Mouse (Mus musculus) MEL (cell line): ENCODE results near the gene Ston2. TPM values are rescaled to one million over a fixed set of nuclear protein-coding genes. Genes with fewer than 3 reads are reported as not detected.

ENCODE experiments used
- DNase-seq: peaks from one replicate; pipeline ENCODE4 v3.0.0; 2011; ENCODE audit warnings: low read depth, low spot score
- H3K27ac ChIP-seq: 2 replicates; pipeline ENCODE4 v1.5.1; 2012; ENCODE audit warnings: low read depth, mild to moderate bottlenecking, control low read depth, low read length, moderate library complexity; ENCODE audit not compliant: control insufficient read depth
- H3K27me3 ChIP-seq, 2 experiments: fragments of 150-350 bp in 1 of 2; sonication (generic) in 1 of 2; 2 replicates each; pipeline ENCODE4 v1.6.1; 2012; ENCODE audit warnings: low read length in 2 of 2, mild to moderate bottlenecking in 2 of 2, improper control_type of control experiment in 1 of 2, moderate library complexity in 1 of 2; ENCODE audit not compliant: insufficient read depth in 2 of 2, control insufficient read depth in 1 of 2
- H3K36me3 ChIP-seq, 2 experiments: 2 replicates each; pipeline ENCODE4 v1.6.1; 2012 to 2014; ENCODE audit warnings: low read length in 2 of 2, improper control_type of control experiment in 1 of 2, inconsistent platforms in 1 of 2, mild to moderate bottlenecking in 1 of 2; ENCODE audit not compliant: insufficient read depth in 2 of 2, control insufficient read depth in 1 of 2
- H3K4me1 ChIP-seq, 2 experiments: fragments of 150-350 bp in 1 of 2; sonication (generic) in 1 of 2; 2 replicates each; pipeline ENCODE4 v1.6.1; 2012; ENCODE audit warnings: low read length in 2 of 2, improper control_type of control experiment in 1 of 2, mild to moderate bottlenecking in 1 of 2; ENCODE audit not compliant: insufficient read depth in 2 of 2, control insufficient read depth in 1 of 2
- H3K4me3 ChIP-seq, 2 experiments: fragments of 150-350 bp in 1 of 2; sonication (generic) in 1 of 2; 2 replicates each; pipeline ENCODE4 v1.5.1; 2012; ENCODE audit warnings: low read depth in 2 of 2, low read length in 2 of 2, mild to moderate bottlenecking in 2 of 2, moderate library complexity in 2 of 2, control low read depth in 1 of 2, improper control_type of control experiment in 1 of 2; ENCODE audit not compliant: control insufficient read depth in 1 of 2, insufficient read depth in 1 of 2
- H3K79me2 ChIP-seq: 2 replicates; pipeline ENCODE4 v1.6.1; 2012; ENCODE audit warnings: mild to moderate bottlenecking, low read length, moderate library complexity; ENCODE audit not compliant: control insufficient read depth, poor library complexity, insufficient read depth
- H3K9ac ChIP-seq: 2 replicates; pipeline ENCODE4 v1.6.1; 2012; ENCODE audit warnings: low read depth, mild to moderate bottlenecking, control low read depth, low read length, moderate library complexity; ENCODE audit not compliant: control insufficient read depth, poor library complexity, severe bottlenecking
- H3K9me3 ChIP-seq: fragments of 150-350 bp; sonication (generic); replicated peaks from 2 replicates; pipeline ENCODE4 v1.6.1; 2012; ENCODE audit warnings: mild to moderate bottlenecking, low read length, improper control_type of control experiment, moderate library complexity; ENCODE audit not compliant: insufficient read depth
- BHLHE40 ChIP-seq: IDR thresholded peaks from 2 replicates; pipeline ENCODE4 v1.6.1; 2012; ENCODE audit warnings: low read depth, mild to moderate bottlenecking, inconsistent platforms, low read length, improper control_type of control experiment, borderline replicate concordance
- CHD1 ChIP-seq: IDR thresholded peaks from 2 replicates; pipeline ENCODE4 v1.6.1; 2012; ENCODE audit warnings: low read depth, mild to moderate bottlenecking, inconsistent platforms, low read length, improper control_type of control experiment
- CHD2 ChIP-seq: IDR thresholded peaks from 2 replicates; pipeline ENCODE4 v1.6.1; 2011; ENCODE audit warnings: low read length, improper control_type of control experiment
- ELF1 ChIP-seq: IDR thresholded peaks from 2 replicates; pipeline ENCODE4 v1.6.1; 2014; ENCODE audit warnings: low read depth, mild to moderate bottlenecking, inconsistent platforms, low read length, improper control_type of control experiment, moderate library complexity
- EP300 ChIP-seq, 2 experiments: IDR thresholded peaks; 2 replicates each; pipeline ENCODE4 v1.6.1; 2011; ENCODE audit warnings: improper control_type of control experiment in 2 of 2, low read length in 2 of 2, low read depth in 1 of 2, mild to moderate bottlenecking in 1 of 2
- ETS1 ChIP-seq: IDR thresholded peaks from 2 replicates; pipeline ENCODE4 v1.6.1; 2012; ENCODE audit warnings: low read depth, mild to moderate bottlenecking, inconsistent platforms, low read length, improper control_type of control experiment, moderate library complexity
- GABPA ChIP-seq: IDR thresholded peaks from 2 replicates; pipeline ENCODE4 v1.6.1; 2012; ENCODE audit warnings: low read depth, mild to moderate bottlenecking, inconsistent platforms, low read length, improper control_type of control experiment, moderate library complexity
- HCFC1 ChIP-seq: IDR thresholded peaks from 2 replicates; pipeline ENCODE4 v1.6.1; 2012; ENCODE audit warnings: low read depth, mild to moderate bottlenecking, inconsistent platforms, low read length, improper control_type of control experiment, moderate library complexity
- JUND ChIP-seq: IDR thresholded peaks from 2 replicates; pipeline ENCODE4 v1.6.1; 2011; ENCODE audit warnings: low read depth, mild to moderate bottlenecking, improper control_type of control experiment, low read length
- KAT2A ChIP-seq: conservative IDR thresholded peaks from 2 replicates; pipeline ENCODE4 v1.6.1; 2012; ENCODE audit warnings: low read depth, low read length, improper control_type of control experiment, inconsistent platforms
- MAFK ChIP-seq: IDR thresholded peaks from 2 replicates; pipeline ENCODE4 v1.6.1; 2011; ENCODE audit warnings: low read depth, mild to moderate bottlenecking, low read length, improper control_type of control experiment, borderline replicate concordance
- MAX ChIP-seq: IDR thresholded peaks from 2 replicates; pipeline ENCODE4 v1.6.1; 2011; ENCODE audit warnings: low read length, improper control_type of control experiment
- MEF2A ChIP-seq: IDR thresholded peaks from 2 replicates; pipeline ENCODE4 v1.6.1; 2014; ENCODE audit warnings: low read depth, mild to moderate bottlenecking, inconsistent platforms, low read length, improper control_type of control experiment; ENCODE audit not compliant: poor library complexity, insufficient replicate concordance, severe bottlenecking; ENCODE audit errors: extremely low read depth
- MXI1 ChIP-seq: IDR thresholded peaks from 2 replicates; pipeline ENCODE4 v1.6.1; 2011; ENCODE audit warnings: mild to moderate bottlenecking, low read depth, low read length, improper control_type of control experiment
- MYC ChIP-seq: IDR thresholded peaks from 2 replicates; pipeline ENCODE4 v1.6.1; 2011; ENCODE audit warnings: low read depth, mild to moderate bottlenecking, low read length, improper control_type of control experiment, moderate library complexity
- NELFE ChIP-seq: IDR thresholded peaks from 2 replicates; pipeline ENCODE4 v1.6.1; 2011; ENCODE audit warnings: low read depth, low read length, improper control_type of control experiment
- NRF1 ChIP-seq: IDR thresholded peaks from 2 replicates; pipeline ENCODE4 v1.6.1; 2014; ENCODE audit warnings: low read depth, mild to moderate bottlenecking, inconsistent platforms, low read length, improper control_type of control experiment, moderate library complexity; ENCODE audit not compliant: poor library complexity, insufficient read depth, severe bottlenecking
- POLR2A ChIP-seq, 2 experiments: IDR thresholded peaks; 2 replicates each; pipeline ENCODE4 v1.6.1; 2011 to 2012; ENCODE audit warnings: low read length in 2 of 2, mild to moderate bottlenecking in 2 of 2, control low read depth in 1 of 2, improper control_type of control experiment in 1 of 2, low read depth in 1 of 2, moderate library complexity in 1 of 2; ENCODE audit not compliant: control insufficient read depth in 1 of 2, insufficient read depth in 1 of 2, poor library complexity in 1 of 2
- POLR2AphosphoS2 ChIP-seq: IDR thresholded peaks from 2 replicates; pipeline ENCODE4 v1.6.1; 2011; ENCODE audit warnings: low read length, improper control_type of control experiment
- RCOR1 ChIP-seq: IDR thresholded peaks from 2 replicates; pipeline ENCODE4 v1.6.1; 2012; ENCODE audit warnings: low read depth, mild to moderate bottlenecking, inconsistent platforms, low read length, improper control_type of control experiment
- TAL1 ChIP-seq: IDR thresholded peaks from 2 replicates; pipeline ENCODE4 v1.6.1; 2012; ENCODE audit warnings: mild to moderate bottlenecking, inconsistent platforms, low read length, moderate library complexity, mixed read lengths
- TBP ChIP-seq: IDR thresholded peaks from 2 replicates; pipeline ENCODE4 v1.8.0; 2011; ENCODE audit warnings: low read depth, low read length, improper control_type of control experiment
- TCF12 ChIP-seq: IDR thresholded peaks from 2 replicates; pipeline ENCODE4 v1.6.1; 2014; ENCODE audit warnings: low read depth, mild to moderate bottlenecking, inconsistent platforms, low read length, improper control_type of control experiment, moderate library complexity
- USF1 ChIP-seq: IDR thresholded peaks from 2 replicates; pipeline ENCODE4 v1.6.1; 2014; ENCODE audit warnings: low read depth, mild to moderate bottlenecking, inconsistent platforms, low read length, improper control_type of control experiment, moderate library complexity
- USF2 ChIP-seq, 2 experiments: IDR thresholded peaks; 2 replicates each; pipeline ENCODE4 v1.6.1; 2011 to 2012; ENCODE audit warnings: improper control_type of control experiment in 2 of 2, low read length in 2 of 2, borderline replicate concordance in 1 of 2, inconsistent platforms in 1 of 2, low read depth in 1 of 2, mild to moderate bottlenecking in 1 of 2; ENCODE audit not compliant: insufficient read depth in 1 of 2
- ZMIZ1 ChIP-seq: IDR thresholded peaks from 2 replicates; pipeline ENCODE4 v1.6.1; 2012; ENCODE audit warnings: low read depth, mild to moderate bottlenecking, inconsistent platforms, low read length, improper control_type of control experiment, moderate library complexity
- ZNF384 ChIP-seq: IDR thresholded peaks from 2 replicates; pipeline ENCODE4 v1.6.1; 2012; ENCODE audit warnings: low read depth, mild to moderate bottlenecking, inconsistent platforms, low read length, improper control_type of control experiment
- polyA plus RNA-seq, 2 experiments: library from polyadenylated mRNA; stranded (reverse) in 1 of 2; unstranded in 1 of 2; fragments of >175 nt in 1 of 2; fragments of >200 nt in 1 of 2; gene quantifications; 2 replicates each; pipeline versions ENCODE4 v1.2.1 to v1.2.4; 2012; ENCODE audit warnings: low replicate concordance in 2 of 2, low read depth in 1 of 2; ENCODE audit not compliant: insufficient read length in 2 of 2, insufficient read depth in 1 of 2, missing spikeins in 1 of 2
- total RNA-seq: library from RNA; depleted of rRNA; stranded (reverse); fragments of 300-350 nt; gene quantifications from 2 replicates; pipeline ENCODE4 v1.2.3, GENCODE M21; 2012

Gene Ston2
- total and polyA plus RNA-seq, 3 experiments, result not detected

DNA sequence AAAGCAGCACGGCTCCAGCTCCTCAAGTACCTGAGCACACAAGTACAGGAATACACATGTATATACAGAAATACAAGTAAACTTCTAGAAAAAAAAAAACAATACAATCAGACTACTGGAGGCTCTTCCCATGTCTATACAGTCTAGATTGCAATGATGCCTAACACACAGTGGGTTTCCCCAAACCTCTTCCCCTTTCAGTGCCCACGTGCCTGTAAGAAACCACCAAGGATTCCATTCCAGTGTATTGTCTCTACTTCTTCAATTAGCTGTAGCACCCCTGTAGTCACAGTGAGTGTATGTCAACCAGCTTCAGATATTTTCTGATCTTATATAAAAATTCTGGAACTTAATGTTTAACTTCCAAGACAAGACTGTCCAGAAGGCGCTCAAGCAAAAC lies 196.1 kb downstream of the Ston2 start:
- Histone ChIP-seq H3K9ac (no peak overlapping the region), H3K36me3 (peaks cover 0 to 13% of the 10 kb centered on the region in 2 experiments; a peak in 2 of 4 replicates), H3K27ac (no peak overlapping the region), H3K9me3 (no peaks in the 10 kb centered on the region), H3K27me3 (no peaks in the 10 kb centered on the region; a peak in 1 of 4 replicates), H3K79me2 (peaks cover 19% of the 10 kb centered on the region), H3K4me1 (peaks cover 0 to 9% of the 10 kb centered on the region in 2 experiments), H3K4me3 (no peak overlapping the region)
- peak; percentile 54 for DNase-seq
- TF ChIP-seq ELF1 (no peak), EP300 (IDR thresholded peaks at IDR 0.05; ENCODE audit: low read depth in 1 of 2, low read length in 2 of 2) (no peak), USF2 (IDR thresholded peaks at IDR 0.05; ENCODE audit: borderline replicate concordance in 1 of 2, insufficient read depth in 1 of 2, low read depth in 1 of 2, low read length in 2 of 2) (no peak), USF1 (peak; percentile 70), CHD2 (no peak), TCF12 (no peak), ZMIZ1 (no peak), BHLHE40 (peak; percentile 26; the same call in 1 of the 2 replicates), GABPA (no peak), ETS1 (no peak), MXI1 (0 out of 2 replicates have a peak, but pooled peaks have one; percentile 29), TAL1 (no peak), CHD1 (no peak), MAX (peak; percentile 30; the same call in 1 of the 2 replicates), TBP (no peak), JUND (no peak), ZNF384 (0 out of 2 replicates have a peak, but pooled peaks have one; percentile 19), POLR2AphosphoS2 (no peak), NRF1 (no peak), HCFC1 (no peak), NELFE (no peak), MAFK (no peak), POLR2A (IDR thresholded peaks at IDR 0.05; ENCODE audit: control insufficient read depth in 1 of 2, insufficient read depth in 1 of 2, low read depth in 1 of 2, low read length in 2 of 2, poor library complexity in 1 of 2) (no peak), MYC (0 out of 2 replicates have a peak, but pooled peaks have one; percentile 30), RCOR1 (no peak), KAT2A (no peak), MEF2A (no peak)
